Mouse (Mus musculus): ENCODE measurements at regions not wholly inside any gene's neighbourhood (a gene's known extent, or its start where the extent isn't known, plus 50 kb on each side); places are given as distances from the start of the nearest gene placed in this dataset.

DNA sequence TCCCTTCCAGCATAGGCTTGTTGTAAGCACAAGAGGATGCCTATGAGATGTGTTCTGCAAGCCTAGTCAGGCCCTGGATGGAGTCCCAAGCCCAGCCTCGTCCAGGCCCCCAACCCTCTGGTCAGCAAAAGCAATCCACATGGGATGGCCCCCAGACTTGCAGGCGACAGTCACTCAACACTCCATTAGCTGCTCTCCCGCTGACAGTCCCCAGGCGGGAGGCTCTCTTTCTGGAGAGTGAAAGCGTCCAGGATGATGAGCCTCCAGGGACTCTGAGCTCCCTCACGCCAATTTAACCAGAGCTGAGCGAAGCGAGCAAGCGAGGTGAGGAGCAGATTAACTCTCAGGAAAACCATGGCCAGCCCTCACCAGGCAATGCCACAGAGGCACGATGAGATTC is 132.7 kb upstream of the 1600014C23Rik start:
- Histone ChIP-seq H3K4me1 (ENCODE audit: control insufficient read depth, insufficient read depth, low read length) (peaks cover 28% of the 10 kb centered on the region), H3K4me2 (ENCODE audit: low read depth, severe bottlenecking) (no peak overlapping the region), H3K9me3 (ENCODE audit: control insufficient read depth, low read length) (0 out of 2 replicates have a peak, but pooled peaks cover 5% of the 10 kb centered on the region), H3K36me3 (ENCODE audit: control insufficient read depth, insufficient read depth, low read length) (no peaks in the 10 kb centered on the region), H3K27me3 (ENCODE audit: control insufficient read depth, insufficient read depth, low read length) (no peaks in the 10 kb centered on the region), H3K27ac (replicated peaks; ENCODE audit: low read depth, low read length) (no peak overlapping the region), H3K4me3 (ENCODE audit: low read depth, low read length) (no peak overlapping the region), H3K9ac (ENCODE audit: low read length) (no peak overlapping the region)
- 15% methylated on average over 10 of the region's 10 CpGs for WGBS
- no peak for DNase-seq (ENCODE audit: low spot score)
- ATAC-seq (ENCODE audit: insufficient number of reproducible peaks, low FRiP score, low TSS enrichment, low read depth): no peak

DNA sequence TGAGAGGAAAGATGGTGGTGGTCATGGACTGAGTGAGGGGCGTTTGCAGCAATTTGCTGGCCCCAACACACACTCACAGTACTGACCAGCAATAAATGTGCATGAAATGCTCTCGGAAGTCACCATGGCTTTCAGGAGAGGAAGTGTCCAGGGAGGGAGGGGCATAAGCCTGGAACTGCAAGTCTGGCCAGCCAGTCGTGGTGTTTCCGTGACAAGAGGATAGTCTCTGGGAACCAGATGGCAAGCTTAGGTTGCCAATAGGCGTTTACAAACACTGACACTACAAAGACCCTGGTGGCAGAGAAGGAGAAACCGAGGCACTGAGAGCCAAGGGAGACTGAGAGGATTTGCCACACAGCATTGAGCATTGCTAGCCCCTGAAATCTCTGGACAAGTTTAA is 132.3 kb upstream of the 1600014C23Rik start:
- H3K9me3 ChIP-seq (ENCODE audit: control insufficient read depth, low read length): 0 out of 2 replicates have a peak, but pooled peaks cover 5% of the 10 kb centered on the region
- H3K4me1 ChIP-seq (ENCODE audit: control insufficient read depth, insufficient read depth, low read length): peaks cover 28% of the 10 kb centered on the region
- ATAC-seq (ENCODE audit: insufficient number of reproducible peaks, low FRiP score, low TSS enrichment, low read depth) (no peak), DNase-seq (ENCODE audit: low spot score) (no peak)
- H3K27ac ChIP-seq (replicated peaks; ENCODE audit: low read depth, low read length): no peak overlapping the region
- no peaks in the 10 kb centered on the region for H3K27me3 ChIP-seq (ENCODE audit: control insufficient read depth, insufficient read depth, low read length)
- H3K4me3 ChIP-seq (ENCODE audit: low read depth, low read length): no peak overlapping the region
- WGBS: 45% methylated on average over 6 of the region's 6 CpGs
- H3K36me3 ChIP-seq (ENCODE audit: control insufficient read depth, insufficient read depth, low read length): no peaks in the 10 kb centered on the region
- no peak overlapping the region for H3K9ac ChIP-seq (ENCODE audit: low read length)
- no peak overlapping the region for H3K4me2 ChIP-seq (ENCODE audit: low read depth, severe bottlenecking)

- H3K36me3 ChIP-seq (ENCODE audit: control insufficient read depth, insufficient read depth, low read length): no peaks in the 10 kb centered on the region
- peaks cover 26% of the 10 kb centered on the region for H3K4me1 ChIP-seq (ENCODE audit: control insufficient read depth, insufficient read depth, low read length)
- H3K4me3 ChIP-seq (ENCODE audit: low read depth, low read length): no peak overlapping the region
- H3K27ac ChIP-seq (replicated peaks; ENCODE audit: low read depth, low read length): no peak overlapping the region
- H3K9me3 ChIP-seq (ENCODE audit: control insufficient read depth, low read length): no peaks in the 10 kb centered on the region
- no peak for ATAC-seq (ENCODE audit: insufficient number of reproducible peaks, low FRiP score, low TSS enrichment, low read depth)
- H3K27me3 ChIP-seq (ENCODE audit: control insufficient read depth, insufficient read depth, low read length): no peaks in the 10 kb centered on the region
- DNase-seq (ENCODE audit: low spot score): no peak
- whole genome bisulfite sequencing: 17% methylated on average over 10 of the region's 10 CpGs
- H3K4me2 ChIP-seq (ENCODE audit: low read depth, severe bottlenecking): no peak overlapping the region
- no peak overlapping the region for H3K9ac ChIP-seq (ENCODE audit: low read length)
Observed at GRCm38 (mm10) chr17:45863471-45864205, 130.0 kb upstream of the 1600014C23Rik start.

DNA sequence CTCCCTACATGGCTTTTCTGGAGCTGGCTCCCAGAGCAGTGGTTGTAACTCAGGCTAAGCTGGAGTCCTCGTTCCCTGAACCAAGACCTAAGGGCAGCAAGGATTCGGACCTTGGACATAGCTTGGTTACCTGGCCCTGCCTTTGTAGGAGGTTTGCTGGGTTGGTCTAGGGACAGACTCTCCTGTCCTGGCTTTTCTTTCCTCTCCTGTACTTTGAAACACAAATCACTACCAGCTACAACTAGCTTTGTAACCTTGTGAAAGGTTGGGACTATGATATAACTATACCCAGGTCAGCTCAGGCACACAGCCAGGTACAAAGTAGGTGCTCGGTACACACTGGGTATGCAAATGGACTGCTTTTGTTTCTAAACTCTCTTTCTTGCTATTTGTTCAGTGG is 129.4 kb upstream of the 1600014C23Rik start:
- no peak overlapping the region for H3K27ac ChIP-seq (replicated peaks; ENCODE audit: low read depth, low read length)
- no peaks in the 10 kb centered on the region for H3K27me3 ChIP-seq (ENCODE audit: control insufficient read depth, insufficient read depth, low read length)
- H3K4me2 ChIP-seq (ENCODE audit: low read depth, severe bottlenecking): no peak overlapping the region
- no peak overlapping the region for H3K4me3 ChIP-seq (ENCODE audit: low read depth, low read length)
- ATAC-seq (ENCODE audit: insufficient number of reproducible peaks, low FRiP score, low TSS enrichment, low read depth) (no peak), DNase-seq (ENCODE audit: low spot score) (no peak)
- H3K9me3 ChIP-seq (ENCODE audit: control insufficient read depth, low read length): no peaks in the 10 kb centered on the region
- H3K4me1 ChIP-seq (ENCODE audit: control insufficient read depth, insufficient read depth, low read length): peaks cover 26% of the 10 kb centered on the region
- 68% methylated on average over 3 of the region's 3 CpGs for WGBS
- H3K9ac ChIP-seq (ENCODE audit: low read length): no peak overlapping the region
- H3K36me3 ChIP-seq (ENCODE audit: control insufficient read depth, insufficient read depth, low read length): no peaks in the 10 kb centered on the region

DNA sequence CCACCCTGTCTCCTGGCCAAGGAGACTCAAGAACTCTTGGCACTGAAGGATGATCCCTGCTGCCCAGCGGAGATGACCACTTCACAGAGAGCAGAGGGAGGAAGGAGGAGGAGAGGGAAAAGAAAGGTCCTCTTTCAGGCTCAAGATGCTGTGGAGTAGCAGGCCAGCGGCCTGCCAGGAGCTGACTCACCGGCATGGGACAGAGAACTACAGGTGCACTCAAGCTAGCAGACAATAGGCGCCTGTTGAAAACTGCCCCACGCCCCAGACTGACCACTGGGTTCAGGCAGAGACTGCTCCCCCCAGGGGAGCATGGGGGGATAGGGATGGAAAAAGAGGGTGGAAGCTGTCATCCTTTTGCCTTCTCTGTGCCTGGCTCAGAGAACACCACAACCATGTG is 125.8 kb upstream of the 1600014C23Rik start:
- no peaks in the 10 kb centered on the region for H3K27me3 ChIP-seq (ENCODE audit: control insufficient read depth, insufficient read depth, low read length)
- WGBS: 94% methylated on average over 5 of the region's 5 CpGs
- no peak overlapping the region for H3K4me2 ChIP-seq (ENCODE audit: low read depth, severe bottlenecking)
- H3K27ac ChIP-seq (replicated peaks; ENCODE audit: low read depth, low read length): no peak overlapping the region
- no peak for ATAC-seq (ENCODE audit: insufficient number of reproducible peaks, low FRiP score, low TSS enrichment, low read depth)
- peaks cover 28% of the 10 kb centered on the region for H3K4me1 ChIP-seq (ENCODE audit: control insufficient read depth, insufficient read depth, low read length)
- no peak overlapping the region for H3K9ac ChIP-seq (ENCODE audit: low read length)
- H3K36me3 ChIP-seq (ENCODE audit: control insufficient read depth, insufficient read depth, low read length): no peaks in the 10 kb centered on the region
- DNase-seq (ENCODE audit: low spot score): no peak
- H3K9me3 ChIP-seq (ENCODE audit: control insufficient read depth, low read length): no peaks in the 10 kb centered on the region
- H3K4me3 ChIP-seq (ENCODE audit: low read depth, low read length): no peak overlapping the region

DNA sequence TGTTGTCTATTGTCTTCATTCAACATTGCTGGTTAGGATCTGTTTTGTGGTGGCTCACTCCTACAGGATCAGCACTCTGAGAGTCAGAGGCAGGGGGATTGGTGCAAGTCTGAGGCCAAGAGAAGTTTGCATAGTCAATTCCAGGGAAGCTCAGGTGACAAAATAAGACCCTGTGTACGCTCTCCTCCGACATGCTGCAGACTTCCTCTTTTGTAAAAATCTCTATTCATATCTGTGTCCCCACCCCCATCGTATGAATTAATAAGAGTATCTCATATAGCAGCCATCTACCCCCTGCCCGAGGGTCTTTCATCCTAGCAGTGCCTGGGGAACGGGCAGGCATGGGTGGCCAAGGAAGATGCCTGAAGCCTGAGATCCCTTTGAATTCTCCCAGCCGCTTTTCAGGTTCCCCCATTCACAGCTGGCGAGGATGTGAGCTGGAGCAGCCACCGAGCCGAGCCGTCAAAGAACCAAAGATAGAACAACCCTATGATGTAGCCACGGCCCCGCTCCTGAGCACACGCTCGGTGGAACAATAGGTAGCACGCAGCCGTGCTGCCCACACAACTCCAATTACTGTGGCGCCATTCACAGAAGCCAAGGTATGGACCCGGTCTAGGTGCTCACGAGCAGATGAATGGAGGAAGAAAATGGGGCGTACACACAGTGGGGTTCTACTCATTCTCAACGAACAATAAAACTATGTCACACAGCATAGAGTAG is 120.4 kb upstream of the 1600014C23Rik start:
- 88% methylated on average over 21 of the region's 21 CpGs for WGBS
- Histone ChIP-seq H3K27me3 (ENCODE audit: control insufficient read depth, insufficient read depth, low read length) (no peaks in the 10 kb centered on the region), H3K4me3 (ENCODE audit: low read depth, low read length) (no peak overlapping the region), H3K9me3 (ENCODE audit: control insufficient read depth, low read length) (no peaks in the 10 kb centered on the region), H3K27ac (replicated peaks; ENCODE audit: low read depth, low read length) (no peak overlapping the region), H3K36me3 (ENCODE audit: control insufficient read depth, insufficient read depth, low read length) (no peaks in the 10 kb centered on the region), H3K9ac (ENCODE audit: low read length) (no peak overlapping the region), H3K4me2 (ENCODE audit: low read depth, severe bottlenecking) (no peak overlapping the region), H3K4me1 (ENCODE audit: control insufficient read depth, insufficient read depth, low read length) (peaks cover 13% of the 10 kb centered on the region)
- DNase-seq (ENCODE audit: low spot score) (no peak), ATAC-seq (ENCODE audit: insufficient number of reproducible peaks, low FRiP score, low TSS enrichment, low read depth) (no peak)

DNA sequence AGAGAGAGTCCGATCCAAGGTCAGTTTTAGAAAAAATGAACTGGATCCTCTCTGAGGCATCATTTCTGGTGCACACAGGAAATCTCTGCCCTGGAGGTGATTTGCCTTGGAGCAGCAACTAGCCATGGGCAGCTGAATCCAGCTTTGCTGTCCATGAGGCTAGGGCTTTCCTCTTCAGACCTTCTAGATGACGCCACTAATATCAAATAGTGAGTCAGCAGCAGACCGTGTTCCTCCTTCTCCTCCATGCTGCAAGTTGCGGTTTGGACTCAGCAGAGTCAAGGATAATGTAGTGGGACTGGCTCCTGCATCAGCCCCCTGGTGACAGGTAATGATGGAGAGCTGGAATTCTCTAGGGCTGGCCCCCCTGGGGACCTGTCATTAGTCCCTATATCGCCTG is 118.8 kb upstream of the 1600014C23Rik start:
- DNase-seq (ENCODE audit: low spot score) (no peak), ATAC-seq (ENCODE audit: insufficient number of reproducible peaks, low FRiP score, low TSS enrichment, low read depth) (no peak)
- no peak overlapping the region for H3K4me2 ChIP-seq (ENCODE audit: low read depth, severe bottlenecking)
- no peak overlapping the region for H3K4me3 ChIP-seq (ENCODE audit: low read depth, low read length)
- H3K27me3 ChIP-seq (ENCODE audit: control insufficient read depth, insufficient read depth, low read length): no peaks in the 10 kb centered on the region
- H3K9ac ChIP-seq (ENCODE audit: low read length): no peak overlapping the region
- no peaks in the 10 kb centered on the region for H3K36me3 ChIP-seq (ENCODE audit: control insufficient read depth, insufficient read depth, low read length)
- H3K4me1 ChIP-seq (ENCODE audit: control insufficient read depth, insufficient read depth, low read length): peaks cover 13% of the 10 kb centered on the region
- WGBS: 64% methylated on average over 5 of the region's 5 CpGs
- no peaks in the 10 kb centered on the region for H3K9me3 ChIP-seq (ENCODE audit: control insufficient read depth, low read length)
- no peak overlapping the region for H3K27ac ChIP-seq (replicated peaks; ENCODE audit: low read depth, low read length)

GRCm38 (mm10) chr17:45851723-45852396 is 118.2 kb upstream of the 1600014C23Rik start:
- no peaks in the 10 kb centered on the region for H3K36me3 ChIP-seq (ENCODE audit: control insufficient read depth, insufficient read depth, low read length)
- WGBS: 66% methylated on average over 8 of the region's 8 CpGs
- DNase-seq (ENCODE audit: low spot score) (no peak), ATAC-seq (ENCODE audit: insufficient number of reproducible peaks, low FRiP score, low TSS enrichment, low read depth) (no peak)
- peaks cover 12% of the 10 kb centered on the region for H3K4me1 ChIP-seq (ENCODE audit: control insufficient read depth, insufficient read depth, low read length)
- H3K4me2 ChIP-seq (ENCODE audit: low read depth, severe bottlenecking): no peak overlapping the region
- H3K27me3 ChIP-seq (ENCODE audit: control insufficient read depth, insufficient read depth, low read length): no peaks in the 10 kb centered on the region
- no peak overlapping the region for H3K9ac ChIP-seq (ENCODE audit: low read length)
- no peaks in the 10 kb centered on the region for H3K9me3 ChIP-seq (ENCODE audit: control insufficient read depth, low read length)
- no peak overlapping the region for H3K4me3 ChIP-seq (ENCODE audit: low read depth, low read length)
- no peak overlapping the region for H3K27ac ChIP-seq (replicated peaks; ENCODE audit: low read depth, low read length)

Measured in limb, embryonic 11.5 days (tissue).